Mouse (Mus musculus) heart, embryonic 11.5 days (tissue): ENCODE results near the gene Olfr221. TPM values are rescaled to one million over a fixed set of nuclear protein-coding genes. Genes with fewer than 3 reads are reported as not detected.
A peak's percentile ranks its signal among the peaks of the same experiment; 100 is the strongest.

Experiments used
- ATAC-seq: fragments of 200-750 bp; cut with Nextera tagmentation; replicated peaks from 2 replicates; pipeline ENCODE4 v1.8.0; 2017; ENCODE audit warnings: moderate library complexity; ENCODE audit not compliant: insufficient number of reproducible peaks, low FRiP score, low TSS enrichment
- H3K27ac ChIP-seq: fragments of 300-500 bp; sonication (generic); 2 replicates; pipeline ENCODE4 v1.5.1; 2014; ENCODE audit warnings: mild to moderate bottlenecking, low read depth, low read length
- H3K27me3 ChIP-seq: fragments of 300-500 bp; sonication (generic); 2 replicates; pipeline ENCODE4 v1.6.1; 2014; ENCODE audit warnings: mild to moderate bottlenecking, low read length, mixed read lengths; ENCODE audit not compliant: control insufficient read depth, insufficient read depth
- H3K36me3 ChIP-seq: fragments of 300-500 bp; sonication (generic); 2 replicates; pipeline ENCODE4 v1.6.1; 2014; ENCODE audit warnings: mild to moderate bottlenecking, low read length, moderate library complexity, mixed read lengths; ENCODE audit not compliant: control insufficient read depth, insufficient read depth
- H3K4me1 ChIP-seq: fragments of 300-500 bp; sonication (generic); 2 replicates; pipeline ENCODE4 v1.6.1; 2014; ENCODE audit warnings: low read length; ENCODE audit not compliant: control insufficient read depth, insufficient read depth
- H3K4me2 ChIP-seq: fragments of 300-500 bp; sonication (generic); 2 replicates; pipeline ENCODE4 v1.6.1; 2014; ENCODE audit warnings: mild to moderate bottlenecking, moderate library complexity
- H3K4me3 ChIP-seq: fragments of 300-500 bp; sonication (generic); 2 replicates; pipeline ENCODE4 v1.5.1; 2014; ENCODE audit warnings: low read depth, low read length
- H3K9ac ChIP-seq: fragments of 300-500 bp; sonication (generic); 2 replicates; pipeline ENCODE4 v1.6.1; 2014; ENCODE audit warnings: mild to moderate bottlenecking, low read depth, low read length, moderate library complexity
- H3K9me3 ChIP-seq: fragments of 300-500 bp; sonication (generic); replicated peaks from 2 replicates; pipeline ENCODE4 v1.6.1; 2016; ENCODE audit warnings: low read length; ENCODE audit not compliant: control insufficient read depth
- WGBS: fragments of 180-500 bp; shearing (Covaris S2); extraction: QIAGEN DNeasy Blood & Tissue Kit; methylation state at CpG from one replicate; pipeline ENCODE4 v1.1.7; 2014; ENCODE audit not compliant: insufficient replicate concordance; 5-methylcytosine and 5-hydroxymethylcytosine counted together
- polyA plus RNA-seq: library from polyadenylated mRNA; unstranded; fragments of >200 nt; fragmentation: Nextera tagmentation; extraction: Ambion mirVana; gene quantifications from 2 replicates; pipeline ENCODE4 v1.2.1, GENCODE M21; 2014

Gene Olfr221
- polyA plus RNA-seq, 1 experiment from 2014 or later: not detected

GRCm38 (mm10) chr14:52044901-52045678, 2.8 kb upstream of the Olfr221 start:
- peaks cover 6% of the 10 kb centered on the region for H3K4me1 ChIP-seq
- 0 out of 2 replicates have a peak, but pooled peaks have one; percentile 55 for ATAC-seq
- peak overlapping the region; percentile 22; the same call in 1 of the 2 replicates for H3K4me2 ChIP-seq
- 9% methylated on average over 8 of the region's 8 CpGs for WGBS
- H3K27me3 ChIP-seq: no peaks in the 10 kb centered on the region
- H3K4me3 ChIP-seq: no peak overlapping the region
- H3K36me3 ChIP-seq: no peaks in the 10 kb centered on the region
- H3K27ac ChIP-seq: no peak overlapping the region
- H3K9ac ChIP-seq: no peak overlapping the region
- no peaks in the 10 kb centered on the region for H3K9me3 ChIP-seq

- Histone ChIP-seq H3K36me3 (no peaks in the 10 kb centered on the region), H3K27ac (no peak overlapping the region), H3K4me1 (peaks cover 6% of the 10 kb centered on the region), H3K4me3 (no peak overlapping the region), H3K27me3 (no peaks in the 10 kb centered on the region), H3K9ac (no peak overlapping the region), H3K4me2 (no peak overlapping the region), H3K9me3 (no peaks in the 10 kb centered on the region)
- no peak for ATAC-seq
- 60% methylated on average over 6 of the region's 6 CpGs for WGBS
Observed at GRCm38 (mm10) chr14:52043446-52043845, 1.2 kb upstream of the Olfr221 start.

- Histone ChIP-seq H3K9me3 (no peaks in the 10 kb centered on the region), H3K27me3 (no peaks in the 10 kb centered on the region), H3K4me3 (no peak overlapping the region), H3K9ac (no peak overlapping the region), H3K36me3 (no peaks in the 10 kb centered on the region), H3K27ac (no peak overlapping the region), H3K4me2 (no peak overlapping the region), H3K4me1 (no peaks in the 10 kb centered on the region)
- WGBS: 76% methylated on average over 5 of the region's 5 CpGs
- ATAC-seq: no peak
Observed at GRCm38 (mm10) chr14:52039332-52039731, 2.9 kb downstream of the Olfr221 start.

- ATAC-seq: no peak
- no peaks in the 10 kb centered on the region for H3K27me3 ChIP-seq
- no peak overlapping the region for H3K4me3 ChIP-seq
- no peaks in the 10 kb centered on the region for H3K36me3 ChIP-seq
- no peaks in the 10 kb centered on the region for H3K4me1 ChIP-seq
- no peak overlapping the region for H3K4me2 ChIP-seq
- no peak overlapping the region for H3K27ac ChIP-seq
- no peaks in the 10 kb centered on the region for H3K9me3 ChIP-seq
- WGBS: 78% methylated on average over 6 of the region's 6 CpGs
- H3K9ac ChIP-seq: no peak overlapping the region
Observed at GRCm38 (mm10) chr14:52035926-52036325, 6.3 kb downstream of the Olfr221 start.

GRCm38 (mm10) chr14:52026342-52026741, 15.9 kb downstream of the Olfr221 start:
- H3K36me3 ChIP-seq: no peaks in the 10 kb centered on the region
- 79% methylated on average over 4 of the region's 4 CpGs for WGBS
- no peak overlapping the region for H3K4me2 ChIP-seq
- no peak overlapping the region for H3K27ac ChIP-seq
- no peak for ATAC-seq
- H3K4me1 ChIP-seq: peaks cover 7% of the 10 kb centered on the region
- H3K27me3 ChIP-seq: no peaks in the 10 kb centered on the region
- H3K4me3 ChIP-seq: no peak overlapping the region
- no peaks in the 10 kb centered on the region for H3K9me3 ChIP-seq
- H3K9ac ChIP-seq: no peak overlapping the region

GRCm38 (mm10) chr14:52024133-52024532, 18.1 kb downstream of the Olfr221 start:
- 70% methylated on average over 2 of the region's 2 CpGs for WGBS
- no peak for ATAC-seq
- H3K36me3 ChIP-seq: no peaks in the 10 kb centered on the region
- no peaks in the 10 kb centered on the region for H3K27me3 ChIP-seq
- H3K4me2 ChIP-seq: no peak overlapping the region
- H3K4me1 ChIP-seq: peaks cover 11% of the 10 kb centered on the region
- H3K9ac ChIP-seq: no peak overlapping the region
- no peaks in the 10 kb centered on the region for H3K9me3 ChIP-seq
- no peak overlapping the region for H3K27ac ChIP-seq
- H3K4me3 ChIP-seq: no peak overlapping the region

- Histone ChIP-seq H3K4me3 (peak overlapping the region; percentile 26), H3K9ac (peak overlapping the region; percentile 7; the same call in 1 of the 2 replicates), H3K27ac (peak overlapping the region; percentile 43), H3K4me2 (peak overlapping the region; percentile 66), H3K4me1 (peaks cover 19% of the 10 kb centered on the region), H3K27me3 (no peaks in the 10 kb centered on the region), H3K36me3 (no peaks in the 10 kb centered on the region), H3K9me3 (no peaks in the 10 kb centered on the region)
- 6% methylated on average over 23 of the region's 23 CpGs for WGBS
- peak; percentile 29; the same call in 1 of the 2 replicates for ATAC-seq
Observed at GRCm38 (mm10) chr14:52022709-52023459, 19.4 kb downstream of the Olfr221 start.

- Histone ChIP-seq H3K9me3 (no peaks in the 10 kb centered on the region), H3K27me3 (no peaks in the 10 kb centered on the region), H3K4me1 (peaks cover 19% of the 10 kb centered on the region), H3K4me3 (peak overlapping the region; percentile 26), H3K9ac (no peak overlapping the region), H3K36me3 (no peaks in the 10 kb centered on the region), H3K27ac (peak overlapping the region; percentile 43), H3K4me2 (peak overlapping the region; percentile 66)
- 56% methylated on average over 3 of the region's 3 CpGs for WGBS
- no peak for ATAC-seq
Observed at GRCm38 (mm10) chr14:52022244-52022708, 20.0 kb downstream of the Olfr221 start.
